Mouse (Mus musculus): ENCODE results near the gene Rgma.

The Rgma gene

DNA sequence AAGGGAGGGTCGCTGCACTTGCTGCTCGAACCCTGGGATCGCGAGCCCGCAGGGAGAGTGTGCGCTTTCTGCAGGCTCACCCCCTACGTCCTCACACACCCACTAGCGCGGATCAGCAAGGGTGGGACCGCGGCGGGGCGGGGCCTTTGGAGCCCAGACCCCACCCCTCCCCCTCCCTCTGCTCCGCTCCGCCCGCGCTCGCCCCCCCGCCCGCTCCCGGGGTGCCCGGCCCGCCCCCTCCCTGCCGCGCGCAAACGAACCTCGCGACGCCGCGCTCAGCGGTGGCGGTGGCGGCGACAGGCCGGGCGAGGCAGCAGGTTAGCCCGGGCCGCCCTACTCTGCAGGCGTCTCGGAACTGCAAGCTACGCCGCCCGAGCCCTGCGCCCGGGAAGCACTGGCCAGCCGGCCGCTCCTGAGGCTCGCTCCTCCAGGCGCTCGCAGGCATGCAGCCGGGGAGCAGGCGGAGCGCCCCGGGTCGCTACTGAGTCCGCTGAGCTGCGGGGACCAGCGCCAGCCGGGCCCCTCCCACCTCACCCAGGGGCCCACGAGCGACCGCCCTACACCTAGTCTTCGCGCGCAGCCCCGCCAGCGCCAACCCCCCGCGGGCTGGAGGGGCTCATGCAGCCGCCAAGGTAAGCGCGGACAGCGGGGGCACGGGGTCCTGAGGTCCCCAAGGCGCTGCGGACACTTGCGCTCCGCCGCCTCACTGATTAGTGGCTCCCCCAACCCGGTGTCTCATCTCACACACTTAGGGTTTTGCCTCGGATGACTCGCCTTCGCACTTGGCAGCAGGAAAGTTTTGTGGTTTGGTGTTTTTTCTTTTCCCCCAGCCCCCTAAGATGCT is at the start of gene Rgma:
Gene Rgma, plus strand, starts transcription at position 253 of the 844 bp plus-strand sequence.
- no peak for DNase-seq (ENCODE audit: low read depth, low spot score)

- no peak for DNase-seq (ENCODE audit: low read depth, low spot score)
Observed at GRCm38 (mm10) chr7:73326236-73326635, 49.1 kb upstream of the Rgma start.

DNA sequence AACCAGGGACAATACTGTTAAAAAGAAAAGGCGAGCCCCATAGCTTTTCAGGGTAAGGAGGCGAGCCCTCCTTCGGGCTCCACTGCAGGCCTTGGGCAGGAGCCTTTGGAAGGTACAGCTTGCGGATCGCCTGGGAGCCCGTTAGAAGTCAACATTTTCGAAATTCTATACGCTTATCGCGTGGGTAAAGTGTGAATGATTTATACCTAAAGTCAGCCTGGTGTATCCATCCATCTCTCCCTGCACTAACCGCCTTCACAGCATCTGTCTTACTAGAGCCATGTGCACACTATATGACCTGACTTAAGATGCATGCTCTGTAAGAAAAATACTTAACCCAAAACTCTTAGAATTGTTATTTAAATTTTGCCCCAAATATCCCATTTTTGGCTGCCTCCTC is 48.6 kb upstream of the Rgma start:
- DNase-seq (ENCODE audit: low read depth, low spot score): no peak

GRCm38 (mm10) chr7:73327193-73327592 is 48.1 kb upstream of the Rgma start:
- DNase-seq (ENCODE audit: low read depth, low spot score): no peak

DNA sequence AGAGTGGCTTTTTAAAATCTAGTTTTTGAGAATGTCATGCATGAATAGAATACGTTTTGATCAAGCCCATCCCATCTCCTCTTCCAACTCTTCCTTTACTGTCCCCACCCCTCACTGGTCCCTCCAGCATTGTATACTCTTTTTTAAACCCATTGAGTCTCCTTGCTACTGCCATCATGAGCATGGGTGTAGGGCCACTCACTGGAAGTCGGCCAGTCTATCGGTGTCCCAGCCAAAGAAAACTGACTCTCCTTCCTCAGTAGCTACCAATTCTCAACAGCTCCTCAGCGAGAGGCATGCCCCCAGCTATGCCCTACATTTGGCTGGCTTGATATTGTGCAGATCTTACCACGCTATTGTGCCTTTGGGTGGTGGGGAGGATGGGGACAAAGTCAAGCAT is 47.7 kb upstream of the Rgma start:
- DNase-seq (ENCODE audit: low read depth, low spot score): no peak

- no peak for DNase-seq (ENCODE audit: low read depth, low spot score)
Observed at GRCm38 (mm10) chr7:73328653-73329207, 46.6 kb upstream of the Rgma start.

DNA sequence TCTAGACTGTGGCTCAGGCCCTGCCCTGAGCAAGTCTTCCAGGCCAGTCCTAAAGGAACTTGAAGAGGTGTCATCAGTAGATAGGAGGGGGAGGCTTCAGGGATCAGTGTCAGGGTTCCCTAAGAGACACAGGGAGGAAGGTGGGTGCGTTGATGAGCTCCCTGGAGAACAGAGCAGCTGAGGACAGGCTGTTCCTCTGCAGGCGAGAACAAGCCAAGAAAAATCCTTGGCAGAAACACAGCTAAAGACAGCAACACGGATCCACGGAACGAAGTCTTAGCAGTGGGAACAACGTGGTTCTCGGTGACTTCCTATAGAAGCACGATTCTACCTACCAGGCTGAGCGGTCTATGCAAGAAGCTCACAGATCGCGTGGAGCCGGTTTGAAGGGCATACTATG is 44.6 kb upstream of the Rgma start:
- DNase-seq (ENCODE audit: low read depth, low spot score): no peak

- no peak for DNase-seq (ENCODE audit: low read depth, low spot score)
Observed at GRCm38 (mm10) chr7:73331645-73332044, 43.7 kb upstream of the Rgma start.

- DNase-seq (ENCODE audit: low read depth, low spot score): no peak
Observed at GRCm38 (mm10) chr7:73333398-73333988, 41.8 kb upstream of the Rgma start.

- no peak for DNase-seq (ENCODE audit: low read depth, low spot score)
Observed at GRCm38 (mm10) chr7:73334883-73335282, 40.4 kb upstream of the Rgma start.

DNA sequence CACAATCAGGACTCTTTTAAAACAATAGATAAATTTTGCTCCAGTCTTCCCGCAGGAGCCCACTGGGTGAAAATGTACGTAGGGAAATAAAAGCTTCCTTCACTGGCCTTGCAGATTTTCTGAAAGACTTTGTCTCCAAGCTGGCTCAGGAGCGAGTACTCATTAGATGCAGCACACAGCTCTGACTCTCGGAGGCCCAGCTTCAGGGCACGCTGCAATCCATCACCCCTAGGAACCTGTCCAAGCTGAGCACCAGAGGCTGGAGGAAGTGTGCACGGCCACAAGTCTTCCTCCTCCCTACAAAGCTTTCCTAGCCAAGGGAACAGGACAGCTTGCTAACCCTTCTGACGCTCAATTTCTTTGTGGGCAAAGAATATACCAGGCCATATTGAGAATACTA is 38.9 kb upstream of the Rgma start:
- DNase-seq (ENCODE audit: low read depth, low spot score): no peak

DNA sequence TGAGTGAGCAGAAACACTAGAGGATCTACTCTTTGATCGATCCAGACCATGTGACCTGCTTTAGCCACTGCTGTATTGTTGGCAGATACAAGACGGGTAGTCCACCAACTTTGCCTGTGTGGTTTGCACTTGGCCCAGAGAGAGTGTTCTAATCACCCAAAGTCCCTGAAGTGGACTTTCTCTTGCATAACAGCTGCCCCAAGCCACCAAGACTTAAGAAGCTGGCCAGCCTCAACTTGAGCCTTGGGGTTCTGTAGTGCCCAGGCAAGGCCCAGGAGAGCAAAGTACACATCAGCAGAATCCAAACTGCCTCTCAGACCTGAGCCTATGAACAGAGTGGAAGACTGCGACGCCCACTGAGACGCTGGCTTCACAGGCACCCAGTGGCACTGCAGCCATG is 37.0 kb upstream of the Rgma start:
- no peak for DNase-seq (ENCODE audit: low read depth, low spot score)

- DNase-seq (ENCODE audit: low read depth, low spot score): no peak
Observed at GRCm38 (mm10) chr7:73343852-73344251, 31.5 kb upstream of the Rgma start.

- no peak for DNase-seq (ENCODE audit: low read depth, low spot score)
Observed at GRCm38 (mm10) chr7:73348585-73349124, 26.7 kb upstream of the Rgma start.

- no peak for DNase-seq (ENCODE audit: low read depth, low spot score)
Observed at GRCm38 (mm10) chr7:73349158-73349557, 26.2 kb upstream of the Rgma start.

DNA sequence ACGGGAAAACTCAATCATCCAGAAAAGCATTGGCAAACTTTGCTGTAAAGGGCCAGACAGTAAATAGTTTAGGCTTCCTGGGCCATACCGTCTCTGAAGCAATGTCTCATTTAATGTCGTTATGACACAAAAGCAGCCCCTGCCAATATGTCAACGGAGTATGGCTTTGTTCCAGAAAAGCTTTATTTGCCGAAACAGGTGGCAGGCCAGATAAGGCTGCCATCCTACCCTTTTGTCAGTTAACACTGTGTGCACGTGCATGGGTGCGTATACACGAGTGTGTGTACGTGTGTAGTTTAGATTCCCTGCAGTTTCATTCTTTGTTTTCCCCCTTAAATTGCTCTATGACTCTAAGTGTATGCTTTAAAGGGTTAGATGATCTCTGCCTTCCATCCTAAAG is 20.1 kb upstream of the Rgma start:
- DNase-seq (ENCODE audit: low read depth, low spot score): no peak

- no peak for DNase-seq (ENCODE audit: low read depth, low spot score)
Observed at GRCm38 (mm10) chr7:73356901-73357300, 18.4 kb upstream of the Rgma start.

- DNase-seq (ENCODE audit: low read depth, low spot score): no peak
Observed at GRCm38 (mm10) chr7:73357626-73358025, 17.7 kb upstream of the Rgma start.

GRCm38 (mm10) chr7:73365511-73365910 is 9.8 kb upstream of the Rgma start:
- DNase-seq (ENCODE audit: low read depth, low spot score): no peak

DNA sequence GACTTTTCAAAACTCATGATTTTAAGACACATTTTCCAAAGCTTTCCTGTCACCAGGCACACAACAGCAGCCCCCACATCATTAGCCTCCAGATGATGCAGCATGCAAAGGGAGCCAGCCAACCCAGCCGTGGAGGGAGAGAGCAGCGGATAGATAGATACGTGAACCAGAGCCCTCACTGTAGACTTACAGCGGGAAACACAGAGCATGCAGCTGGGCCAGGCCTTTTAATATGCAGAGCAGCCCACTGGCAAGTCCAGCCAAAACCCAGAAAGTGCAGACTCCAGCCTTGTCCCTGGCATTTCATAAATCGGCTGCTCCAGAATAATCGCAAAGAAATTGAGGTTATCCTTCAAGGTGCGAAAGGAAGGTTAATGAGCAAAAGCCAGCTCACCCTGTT is 9.3 kb upstream of the Rgma start:
- DNase-seq (ENCODE audit: low read depth, low spot score): no peak

DNA sequence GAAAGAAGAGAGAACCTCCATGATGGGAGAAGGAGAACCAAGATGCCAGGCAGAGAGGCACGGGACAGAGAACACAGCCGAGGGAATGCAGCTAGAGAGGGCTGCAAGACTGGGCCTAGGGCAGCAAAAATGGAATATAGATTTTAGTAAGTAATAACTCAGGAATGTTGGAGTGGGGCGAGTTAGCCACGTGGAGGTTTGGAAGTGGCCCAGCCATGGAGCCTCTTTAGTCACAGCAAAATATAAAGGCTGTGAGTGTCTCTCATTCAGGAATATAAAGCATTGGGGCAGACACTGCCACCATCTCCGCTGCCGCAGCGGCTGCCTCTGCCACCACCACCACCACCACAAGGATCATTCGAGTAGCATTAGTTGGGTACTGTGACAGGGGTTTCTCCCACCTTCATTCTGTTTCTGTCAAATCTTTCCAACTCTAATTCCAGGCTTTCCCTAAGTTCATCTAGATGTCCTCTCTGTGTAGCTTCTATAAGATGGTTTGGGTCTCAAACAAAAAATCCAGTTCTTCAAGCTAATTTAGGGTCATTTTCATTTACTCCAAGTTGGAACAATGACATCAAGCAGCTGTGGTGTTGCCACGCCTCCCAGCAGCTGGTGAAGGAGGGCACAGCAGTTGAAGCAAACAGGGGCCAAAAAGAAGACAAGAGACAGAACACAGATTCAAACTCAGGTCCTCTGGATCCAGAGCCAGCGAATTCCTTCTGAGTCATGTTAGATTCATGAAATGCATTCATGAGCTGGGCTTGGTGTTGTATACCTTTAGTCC is 7.4 kb upstream of the Rgma start:
- DNase-seq (ENCODE audit: low read depth, low spot score): no peak

- DNase-seq (ENCODE audit: low read depth, low spot score): no peak
Observed at GRCm38 (mm10) chr7:73369992-73370391, 5.3 kb upstream of the Rgma start.

Measured in A20 (cell line).